Mouse (Mus musculus) liver, postnatal 0 days (tissue): ENCODE data around the gene Myo1e. TPM values are rescaled to one million over a fixed set of nuclear protein-coding genes. Genes with fewer than 3 reads are reported as not detected.

Experiments used
- ATAC-seq: fragments of 200-750 bp; cut with Nextera tagmentation; 2 replicates; pipeline ENCODE4 v1.8.0; 2017; ENCODE audit warnings: mild to moderate bottlenecking, moderate library complexity
- DNase-seq: peaks from one replicate; pipeline ENCODE4 v3.0.0-alpha.2; 2016
- H3K27ac ChIP-seq: fragments of 300-500 bp; sonication (generic); 2 replicates; pipeline ENCODE4 v1.5.1; 2014; ENCODE audit warnings: antibody characterized with exemption, moderate library complexity, mild to moderate bottlenecking, low read depth
- H3K27me3 ChIP-seq: fragments of 300-500 bp; sonication (generic); 2 replicates; pipeline ENCODE4 v1.6.1; 2014; ENCODE audit warnings: low read length, control low read depth, mixed read lengths; ENCODE audit not compliant: insufficient read depth
- H3K36me3 ChIP-seq: fragments of 300-500 bp; sonication (generic); replicated peaks from 2 replicates; pipeline ENCODE4 v1.6.1; 2014; ENCODE audit warnings: mild to moderate bottlenecking, control low read depth, low read length, moderate library complexity, mixed read lengths; ENCODE audit not compliant: insufficient read depth
- H3K4me1 ChIP-seq: fragments of 300-500 bp; sonication (generic); 2 replicates; pipeline ENCODE4 v1.6.1; 2014; ENCODE audit warnings: antibody characterized with exemption, mild to moderate bottlenecking, control low read depth; ENCODE audit not compliant: insufficient read depth
- H3K4me2 ChIP-seq: fragments of 300-500 bp; sonication (generic); 2 replicates; pipeline ENCODE4 v1.6.1; 2014; ENCODE audit warnings: low read depth, mild to moderate bottlenecking, low read length, moderate library complexity, mixed read lengths
- H3K4me3 ChIP-seq: fragments of 300-500 bp; sonication (generic); 2 replicates; pipeline ENCODE4 v1.5.1; 2014; ENCODE audit warnings: low read depth, low read length
- H3K9ac ChIP-seq: fragments of 300-500 bp; sonication (generic); replicated peaks from 2 replicates; pipeline ENCODE4 v1.6.1; 2014; ENCODE audit warnings: mild to moderate bottlenecking, moderate library complexity
- H3K9me3 ChIP-seq: fragments of 300-500 bp; sonication (generic); 2 replicates; pipeline ENCODE4 v1.6.1; 2016; ENCODE audit warnings: mild to moderate bottlenecking, control low read depth, low read length, mixed read lengths
- CTCF ChIP-seq: sonication (generic); IDR thresholded peaks from 2 replicates; pipeline ENCODE4 v1.5.1; 2016; ENCODE audit warnings: antibody characterized with exemption, low read depth
- EP300 ChIP-seq: IDR thresholded peaks from 2 replicates; pipeline ENCODE4 v1.6.1; 2016; ENCODE audit warnings: antibody characterized with exemption, low read depth, mild to moderate bottlenecking
- WGBS: fragments of 180-500 bp; shearing (Covaris S2); extraction: QIAGEN DNeasy Blood & Tissue Kit; methylation state at CpG from one replicate; pipeline ENCODE4 v1.1.7; 2014; ENCODE audit not compliant: insufficient replicate concordance; 5-methylcytosine and 5-hydroxymethylcytosine counted together
- polyA plus RNA-seq: library from polyadenylated mRNA; unstranded; fragments of >200 nt; fragmentation: Nextera tagmentation; extraction: Ambion mirVana; gene quantifications from 2 replicates; pipeline ENCODE4 v1.2.1, GENCODE M21; 2015

Gene Myo1e
- polyA plus RNA-seq, 1 experiment from 2014 or later, result 7.4 TPM

- Histone ChIP-seq H3K27ac (no peak overlapping the region), H3K4me2 (no peak overlapping the region), H3K27me3 (no peaks in the 10 kb centered on the region), H3K36me3 (0 out of 2 replicates have a peak, but pooled peaks cover 2% of the 10 kb centered on the region), H3K9me3 (no peaks in the 10 kb centered on the region), H3K9ac (no peak overlapping the region), H3K4me3 (no peak overlapping the region), H3K4me1 (no peaks in the 10 kb centered on the region)
- no peak for ATAC-seq
- 55% methylated on average over 11 of the region's 11 CpGs for WGBS
- TF ChIP-seq CTCF, result no peak
- TF ChIP-seq EP300, result no peak
- no peak for DNase-seq
Observed at GRCm38 (mm10) chr9:70331727-70332335, 124.7 kb downstream of the Myo1e start.

DNA sequence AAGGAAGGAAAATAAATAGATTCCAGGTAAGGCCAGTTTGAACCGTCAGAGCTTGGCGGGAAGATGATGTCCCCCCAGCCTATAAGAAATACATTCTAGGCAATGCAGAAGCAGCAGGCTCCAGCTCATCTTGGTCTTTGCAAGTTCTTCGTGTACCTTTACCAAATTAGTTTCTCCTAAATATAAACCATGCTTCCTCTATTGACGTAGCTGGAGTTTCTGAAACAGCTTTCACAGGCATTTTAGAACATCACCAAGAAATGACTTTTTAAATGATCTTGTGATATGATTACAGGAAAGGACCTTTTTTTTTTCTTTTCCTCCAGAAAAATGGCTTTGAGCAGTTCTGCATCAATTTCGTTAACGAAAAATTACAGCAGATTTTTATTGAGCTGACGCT lies 131.2 kb downstream of the Myo1e start:
- H3K27me3 ChIP-seq, result no peaks in the 10 kb centered on the region
- ATAC-seq (no peak), DNase-seq (no peak)
- TF ChIP-seq EP300 (no peak), CTCF (no peak)
- H3K36me3 ChIP-seq, result peaks cover 22% of the 10 kb centered on the region
- peaks cover 3% of the 10 kb centered on the region; the same call in 1 of the 2 replicates for H3K9me3 ChIP-seq
- no peak overlapping the region for H3K4me2 ChIP-seq
- H3K4me1 ChIP-seq, result no peaks in the 10 kb centered on the region
- no peak overlapping the region for H3K27ac ChIP-seq
- H3K9ac ChIP-seq, result no peak overlapping the region
- H3K4me3 ChIP-seq, result no peak overlapping the region
- 76% methylated on average over 7 of the region's 7 CpGs for WGBS

GRCm38 (mm10) chr9:70338894-70339293 lies 131.7 kb downstream of the Myo1e start:
- Histone ChIP-seq H3K4me3 (no peak overlapping the region), H3K36me3 (peaks cover 25% of the 10 kb centered on the region), H3K27me3 (no peaks in the 10 kb centered on the region), H3K4me1 (no peaks in the 10 kb centered on the region), H3K4me2 (no peak overlapping the region), H3K9ac (no peak overlapping the region), H3K27ac (no peak overlapping the region), H3K9me3 (peaks cover 3% of the 10 kb centered on the region; the same call in 1 of the 2 replicates)
- DNase-seq (no peak), ATAC-seq (no peak)
- TF ChIP-seq CTCF (no peak), EP300 (no peak)

DNA sequence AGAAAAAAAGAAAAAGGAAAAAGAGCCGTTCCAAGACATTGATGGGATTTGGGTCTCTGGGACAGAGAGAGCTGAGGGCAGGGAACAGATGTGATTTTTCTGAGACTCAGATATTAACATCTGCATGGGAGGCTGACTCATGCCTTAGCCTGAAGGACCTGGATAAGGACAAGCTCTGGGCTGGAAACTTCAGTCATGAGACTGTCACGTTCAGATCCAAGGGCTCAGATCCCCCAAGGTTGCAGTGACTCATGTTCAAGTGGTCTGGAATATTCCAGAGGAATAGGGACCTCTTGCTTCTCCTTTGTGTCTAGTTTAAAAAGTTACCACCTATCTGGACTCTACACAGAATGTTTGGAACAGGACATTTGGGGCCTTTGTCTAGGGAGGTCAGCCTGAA lies 142.1 kb downstream of the Myo1e start:
- Histone ChIP-seq H3K27me3 (no peaks in the 10 kb centered on the region), H3K27ac (no peak overlapping the region), H3K9me3 (no peaks in the 10 kb centered on the region), H3K9ac (no peak overlapping the region), H3K4me3 (no peak overlapping the region), H3K4me2 (no peak overlapping the region), H3K36me3 (peaks cover 7% of the 10 kb centered on the region), H3K4me1 (no peaks in the 10 kb centered on the region)
- DNase-seq, result no peak
- no peak for ATAC-seq
- TF ChIP-seq CTCF (no peak), EP300 (no peak)
- WGBS, result 74% methylated on average over 2 of the region's 2 CpGs

- no peak overlapping the region for H3K9ac ChIP-seq
- H3K4me3 ChIP-seq, result no peak overlapping the region
- DNase-seq (no peak), ATAC-seq (no peak)
- H3K9me3 ChIP-seq, result no peaks in the 10 kb centered on the region
- WGBS, result 32% methylated on average over 8 of the region's 8 CpGs
- peaks cover 12% of the 10 kb centered on the region for H3K36me3 ChIP-seq
- H3K4me2 ChIP-seq, result no peak overlapping the region
- H3K4me1 ChIP-seq, result no peaks in the 10 kb centered on the region
- no peak for TF ChIP-seq EP300
- no peak overlapping the region for H3K27ac ChIP-seq
- H3K27me3 ChIP-seq, result no peaks in the 10 kb centered on the region
Observed at GRCm38 (mm10) chr9:70351570-70352277, 144.6 kb downstream of the Myo1e start.

DNA sequence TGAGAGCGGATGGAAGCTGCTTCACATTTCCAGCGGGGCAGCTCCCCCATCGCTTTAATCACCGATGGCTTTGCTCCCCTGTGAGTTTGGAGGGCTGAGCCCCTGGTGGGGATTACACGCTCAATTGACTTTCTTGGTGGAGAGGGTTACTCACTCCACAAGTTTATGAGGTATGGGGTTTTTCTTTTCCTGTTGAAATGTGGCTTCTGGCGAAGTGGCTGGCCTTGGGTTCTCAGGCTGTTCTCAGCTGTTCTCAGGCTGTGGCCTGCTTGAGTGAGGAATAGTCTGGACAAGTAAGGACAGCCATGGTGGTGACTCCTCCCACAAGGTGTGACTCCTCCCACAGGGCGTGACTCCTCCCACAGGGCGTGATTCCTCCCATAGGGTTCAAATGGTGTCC lies 149.1 kb downstream of the Myo1e start:
- ATAC-seq (no peak), DNase-seq (peak; percentile 22)
- Histone ChIP-seq H3K4me2 (no peak overlapping the region), H3K36me3 (peaks cover 21% of the 10 kb centered on the region), H3K4me1 (no peaks in the 10 kb centered on the region), H3K27me3 (no peaks in the 10 kb centered on the region), H3K9ac (no peak overlapping the region), H3K27ac (no peak overlapping the region), H3K9me3 (no peaks in the 10 kb centered on the region), H3K4me3 (no peak overlapping the region)
- TF ChIP-seq CTCF (no peak), EP300 (no peak)
- WGBS, result 69% methylated on average over 8 of the region's 8 CpGs
